Comparison of ENCODE assay signal across 11 mouse cellular contexts in the genomic region with DNA sequence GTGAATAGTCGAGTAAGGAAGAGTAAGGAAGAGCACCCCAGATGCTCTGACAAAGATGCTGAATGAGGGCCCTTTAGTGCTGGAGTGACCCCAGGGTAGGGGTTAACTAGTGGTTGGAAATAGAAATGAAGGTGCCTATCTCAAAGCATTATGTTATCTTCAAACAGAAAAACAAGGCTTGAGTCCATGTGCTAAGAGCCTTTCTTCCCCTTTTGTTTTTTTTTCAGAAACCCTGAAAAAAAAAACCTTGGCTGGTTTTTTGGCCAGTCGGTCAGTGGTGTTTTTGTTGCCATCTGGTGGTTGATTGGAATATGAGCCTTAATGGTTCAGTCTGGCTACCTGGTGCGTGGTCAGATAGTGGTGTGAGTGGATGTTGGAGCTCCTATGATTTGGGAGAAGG. TPM values are rescaled to one million over a fixed set of nuclear protein-coding genes. Genes with fewer than 3 reads are reported as not detected.
A peak's percentile ranks its signal among the peaks of the same experiment; 100 is the strongest.
DNase-seq lines count a peak whose midpoint lies in the region; ATAC-seq and TF ChIP-seq lines count a peak whose summit lies in the region.
"Had no signal": no experiment of that assay in that cellular context is flagged by ENCODE, and none has a peak within 500 bp of the region (broad histone marks: within the 10 kb centered on the region; RNA-seq: fewer than 3 reads in every experiment).

No protein-coding gene starts in this region.

- H3K4me1 ChIP-seq in forebrain, embryonic 14.5 days (ENCODE audit: control insufficient read depth, insufficient read depth, low read length), result no peaks in the 10 kb centered on the region
- no peaks in the 10 kb centered on the region for H3K4me1 ChIP-seq in forebrain, embryonic 10.5 days
- no peaks in the 10 kb centered on the region for H3K4me1 ChIP-seq in liver, embryonic 14.5 days (replicated peaks; ENCODE audit: control insufficient read depth in 2 of 2, insufficient read depth in 2 of 2, low read length in 1 of 2)
- peaks cover 4% of the 10 kb centered on the region; the same call in 1 of the 2 replicates for H3K4me1 ChIP-seq in midbrain, embryonic 16.5 days (ENCODE audit: control insufficient read depth, insufficient read depth, low read length)
- H3K4me1 ChIP-seq: embryonic facial prominence, embryonic 12.5 days had no signal

- H3K4me3 ChIP-seq in forebrain, embryonic 14.5 days (ENCODE audit: low read depth, low read length), result no peak overlapping the region
- no peak overlapping the region for H3K4me3 ChIP-seq in forebrain, embryonic 10.5 days
- H3K4me3 ChIP-seq in liver, embryonic 14.5 days (ENCODE audit: insufficient read depth in 1 of 2, low read depth in 2 of 2, low read length in 2 of 2), result no peak overlapping the region
- H3K4me3 ChIP-seq in midbrain, embryonic 16.5 days (ENCODE audit: low read depth, low read length), result no peak overlapping the region
- H3K4me3 ChIP-seq: embryonic facial prominence, embryonic 12.5 days; megakaryocyte, embryonic 14.5 days had no signal

- 0 out of 2 replicates have a peak, but pooled peaks have one; percentile 23 for ATAC-seq in forebrain, embryonic 14.5 days
- no peak for ATAC-seq in liver, embryonic 14.5 days (ENCODE audit: insufficient read depth)
- peak; percentile 48; the same call in 1 of the 2 replicates for ATAC-seq in midbrain, embryonic 16.5 days

- DNase-seq in forebrain, embryonic 14.5 days (ENCODE audit: low spot score), result peak; percentile 74
- no peak for DNase-seq in forebrain, embryonic 10.5 days (ENCODE audit: extremely low spot score, low spot score)
- no peak for DNase-seq in liver, embryonic 14.5 days (ENCODE audit: low read depth in 3 of 3, low spot score in 3 of 3)
- DNase-seq in liver, result no peak
- DNase-seq in cerebellum, postnatal 14 days, result peak; percentile 61
- DNase-seq in ovary, adult 18-20 months (ENCODE audit: low spot score), result no peak
- DNase-seq in right cerebral cortex, postnatal 10 days (ENCODE audit: low spot score in 2 of 2), result no peak
- DNase-seq: kidney, adult 11 months had no signal

- no peak overlapping the region for H3K27ac ChIP-seq in forebrain, embryonic 14.5 days (ENCODE audit: low read depth, low read length)
- H3K27ac ChIP-seq in forebrain, embryonic 10.5 days, result no peak overlapping the region
- no peak overlapping the region for H3K27ac ChIP-seq in liver, embryonic 14.5 days
- H3K27ac ChIP-seq in midbrain, embryonic 16.5 days (ENCODE audit: low read length), result no peak overlapping the region
- H3K27ac ChIP-seq: embryonic facial prominence, embryonic 12.5 days had no signal

- no peaks in the 10 kb centered on the region for H3K36me3 ChIP-seq in forebrain, embryonic 14.5 days (ENCODE audit: control insufficient read depth, insufficient read depth, low read length)
- H3K36me3 ChIP-seq in forebrain, embryonic 10.5 days (replicated peaks), result no peaks in the 10 kb centered on the region
- no peaks in the 10 kb centered on the region for H3K36me3 ChIP-seq in liver, embryonic 14.5 days (replicated peaks; ENCODE audit: control insufficient read depth, insufficient read depth, low read depth)
- H3K36me3 ChIP-seq in midbrain, embryonic 16.5 days (ENCODE audit: control insufficient read depth, insufficient read depth, low read length), result no peaks in the 10 kb centered on the region
- H3K36me3 ChIP-seq: embryonic facial prominence, embryonic 12.5 days had no signal

- WGBS in forebrain, embryonic 14.5 days, result 21% methylated on average over 3 of the region's 3 CpGs
- WGBS in forebrain, embryonic 10.5 days, result 24% methylated on average over 3 of the region's 3 CpGs
- 17% methylated on average over 3 of the region's 3 CpGs for WGBS in liver, embryonic 14.5 days (ENCODE audit: insufficient replicate concordance)
- WGBS in midbrain, embryonic 16.5 days, result 18% methylated on average over 3 of the region's 3 CpGs

- H3K9me3 ChIP-seq in forebrain, embryonic 14.5 days (replicated peaks; ENCODE audit: control insufficient read depth, low read length), result no peaks in the 10 kb centered on the region
- H3K9me3 ChIP-seq in forebrain, embryonic 10.5 days, result no peaks in the 10 kb centered on the region
- H3K9me3 ChIP-seq in liver, embryonic 14.5 days (ENCODE audit: control insufficient read depth, low read length), result no peaks in the 10 kb centered on the region
- no peaks in the 10 kb centered on the region for H3K9me3 ChIP-seq in midbrain, embryonic 16.5 days (replicated peaks; ENCODE audit: control insufficient read depth, low read length, poor library complexity, severe bottlenecking)
- H3K9me3 ChIP-seq: embryonic facial prominence, embryonic 12.5 days had no signal

- TF ChIP-seq CTCF in liver, embryonic 14.5 days (IDR thresholded peaks at IDR 0.05; ENCODE audit: low read depth), result peak; percentile 17; the same call in 1 of the 2 replicates

- no peaks in the 10 kb centered on the region for H3K27me3 ChIP-seq in forebrain, embryonic 14.5 days (replicated peaks; ENCODE audit: control insufficient read depth, insufficient read depth, low read length)
- no peaks in the 10 kb centered on the region for H3K27me3 ChIP-seq in forebrain, embryonic 10.5 days (ENCODE audit: poor library complexity, severe bottlenecking)
- no peaks in the 10 kb centered on the region for H3K27me3 ChIP-seq in liver, embryonic 14.5 days (ENCODE audit: control insufficient read depth, insufficient read depth, low read length)
- no peaks in the 10 kb centered on the region for H3K27me3 ChIP-seq in midbrain, embryonic 16.5 days (ENCODE audit: control insufficient read depth, insufficient read depth, low read depth, low read length)
- H3K27me3 ChIP-seq: embryonic facial prominence, embryonic 12.5 days; megakaryocyte, embryonic 14.5 days had no signal

- no peak for TF ChIP-seq EP300 in liver, embryonic 14.5 days (IDR thresholded peaks at IDR 0.05; ENCODE audit: low read depth)

- no peak overlapping the region for H3K4me2 ChIP-seq in forebrain, embryonic 14.5 days (ENCODE audit: low read length)
- H3K4me2 ChIP-seq in liver, embryonic 14.5 days (ENCODE audit: low read depth), result no peak overlapping the region
- no peak overlapping the region for H3K4me2 ChIP-seq in midbrain, embryonic 16.5 days (ENCODE audit: low read length)
- H3K4me2 ChIP-seq: embryonic facial prominence, embryonic 12.5 days had no signal

- H3K9ac ChIP-seq in forebrain, embryonic 14.5 days (ENCODE audit: low read length), result no peak overlapping the region
- no peak overlapping the region for H3K9ac ChIP-seq in liver, embryonic 14.5 days (replicated peaks)
- no peak overlapping the region for H3K9ac ChIP-seq in midbrain, embryonic 16.5 days (ENCODE audit: low read depth, low read length)
- H3K9ac ChIP-seq: embryonic facial prominence, embryonic 12.5 days had no signal

RNA-seq across cellular contexts. Expression of gene Kcna2, which starts 19.7 kb away (rescaled TPM):
- polyA plus RNA-seq in forebrain, embryonic 14.5 days (2014; fragmentation: Nextera tagmentation; extraction: Ambion mirVana), result 0.44 and 0.49 TPM in 2 replicates
- not detected in 2 replicates for polyA plus RNA-seq in forebrain, embryonic 10.5 days (2016; fragmentation: Nextera tagmentation; extraction: Ambion mirVana)
- polyA plus RNA-seq in liver, embryonic 14.5 days (2012; rRNA removed), result 0.12 and 0.15 TPM in 2 replicates
- polyA plus RNA-seq in liver, embryonic 14.5 days (2014; fragmentation: Nextera tagmentation; extraction: Ambion mirVana), result 0.05 and 0.06 TPM in 2 replicates
- polyA plus RNA-seq in midbrain, embryonic 16.5 days (2015; fragmentation: Nextera tagmentation; extraction: Ambion mirVana), result 1.6 TPM in 2 replicates

RNA-seq across cellular contexts. Expression of gene Kcna3, which starts 45.3 kb away (rescaled TPM):
- polyA plus RNA-seq in forebrain, embryonic 14.5 days (2014; fragmentation: Nextera tagmentation; extraction: Ambion mirVana), result 10.3 and 15.6 TPM in 2 replicates
- polyA plus RNA-seq in forebrain, embryonic 10.5 days (2016; fragmentation: Nextera tagmentation; extraction: Ambion mirVana), result 3.3 and 3.5 TPM in 2 replicates
- polyA plus RNA-seq in liver, embryonic 14.5 days (2012; rRNA removed), result 0.51 and 0.76 TPM in 2 replicates
- 0.58 and 1.1 TPM in 2 replicates for polyA plus RNA-seq in liver, embryonic 14.5 days (2014; fragmentation: Nextera tagmentation; extraction: Ambion mirVana)
- 16.0 and 17.8 TPM in 2 replicates for polyA plus RNA-seq in midbrain, embryonic 16.5 days (2015; fragmentation: Nextera tagmentation; extraction: Ambion mirVana)

Comparison
In these comparisons a context has a peak if more than half of its experiments do, and no peak if none do; other contexts are left out.
1. DNase-seq: peak in forebrain, embryonic 14.5 days (single experiment) and cerebellum, postnatal 14 days (2 of 2); none in forebrain, embryonic 10.5 days (single experiment), liver, embryonic 14.5 days (0 of 3), liver (single experiment), ovary, adult 18-20 months (single experiment) and right cerebral cortex, postnatal 10 days (0 of 2).